Mouse (Mus musculus) heart, adult 2 months (tissue): Measurements from ENCODE around the gene Stpg1. TPM values are rescaled to one million over a fixed set of nuclear protein-coding genes. Genes with fewer than 3 reads are reported as not detected.
A peak's percentile ranks its signal among the peaks of the same experiment; 100 is the strongest.

ENCODE experiments used
- DNase-seq, 2 experiments: peaks; one replicate each; pipeline ENCODE4 v3.0.0; 2021
- H3K27ac ChIP-seq: fragments of 200-600 bp; 2 replicates; pipeline ENCODE4 v1.8.1; 2022
- H3K27me3 ChIP-seq: fragments of 200-500 bp; 2 replicates; pipeline ENCODE4 v1.6.1; 2012; ENCODE audit warnings: mild to moderate bottlenecking, low read length, inconsistent platforms, mixed read lengths; ENCODE audit not compliant: control insufficient read depth, insufficient read depth
- H3K36me3 ChIP-seq: fragments of 200-500 bp; 2 replicates; pipeline ENCODE4 v1.6.1; 2012; ENCODE audit warnings: low read length, inconsistent platforms; ENCODE audit not compliant: control insufficient read depth, insufficient read depth
- H3K4me1 ChIP-seq: fragments of 200-500 bp; 2 replicates; pipeline ENCODE4 v1.6.1; 2011; ENCODE audit warnings: low read length; ENCODE audit not compliant: control insufficient read depth, insufficient read depth
- H3K4me3 ChIP-seq: fragments of 200-600 bp; 2 replicates; pipeline ENCODE4 v1.8.1; 2022
- H3K79me2 ChIP-seq: fragments of 200-500 bp; replicated peaks from 2 replicates; pipeline ENCODE4 v1.6.1; 2012; ENCODE audit warnings: mild to moderate bottlenecking, inconsistent platforms, low read length, moderate library complexity, mixed read lengths; ENCODE audit not compliant: control insufficient read depth, insufficient read depth
- H3K9ac ChIP-seq: fragments of 200-500 bp; 2 replicates; pipeline ENCODE4 v1.6.1; 2012; ENCODE audit warnings: low read depth, mild to moderate bottlenecking, control low read depth, inconsistent platforms, low read length, mixed read lengths
- CTCF ChIP-seq: fragments of 200-600 bp; IDR thresholded peaks from 2 replicates; pipeline ENCODE4 v1.8.1; 2022; ENCODE audit warnings: antibody characterized with exemption, mild to moderate bottlenecking, moderate library complexity
- EP300 ChIP-seq: fragments of 200-500 bp; IDR thresholded peaks from 2 replicates; pipeline ENCODE4 v1.6.1; 2011; ENCODE audit warnings: low read depth, low read length, control low read depth; ENCODE audit not compliant: insufficient read depth
- POLR2A ChIP-seq: fragments of 200-500 bp; IDR thresholded peaks from 2 replicates; pipeline ENCODE4 v1.6.1; 2011; ENCODE audit warnings: mild to moderate bottlenecking, low read depth, low read length, control low read depth; ENCODE audit not compliant: insufficient read depth
- WGBS: fragments of 180-500 bp; shearing (Covaris S2); methylation state at CpG from one replicate; pipeline ENCODE4 v1.1.7; 2018; 5-methylcytosine and 5-hydroxymethylcytosine counted together
- intact Hi-C: fragments of 180-260 bp; cut with DNase I; formaldehyde crosslinking; loops from one replicate; pipeline ENCODE4 v1.15.1; 2025
- polyA plus RNA-seq: library from polyadenylated mRNA; depleted of rRNA; stranded (reverse); fragments of >200 nt; gene quantifications from 2 replicates; pipeline ENCODE4 v1.2.3, GENCODE M21; 2012
- total RNA-seq, 2 experiments: library from RNA; stranded (reverse); gene quantifications; 2 replicates each; pipeline ENCODE4 v1.2.3; 2021

Gene Stpg1
- total and polyA plus RNA-seq, 3 experiments = 0.25 TPM; not detected in 2

DNA sequence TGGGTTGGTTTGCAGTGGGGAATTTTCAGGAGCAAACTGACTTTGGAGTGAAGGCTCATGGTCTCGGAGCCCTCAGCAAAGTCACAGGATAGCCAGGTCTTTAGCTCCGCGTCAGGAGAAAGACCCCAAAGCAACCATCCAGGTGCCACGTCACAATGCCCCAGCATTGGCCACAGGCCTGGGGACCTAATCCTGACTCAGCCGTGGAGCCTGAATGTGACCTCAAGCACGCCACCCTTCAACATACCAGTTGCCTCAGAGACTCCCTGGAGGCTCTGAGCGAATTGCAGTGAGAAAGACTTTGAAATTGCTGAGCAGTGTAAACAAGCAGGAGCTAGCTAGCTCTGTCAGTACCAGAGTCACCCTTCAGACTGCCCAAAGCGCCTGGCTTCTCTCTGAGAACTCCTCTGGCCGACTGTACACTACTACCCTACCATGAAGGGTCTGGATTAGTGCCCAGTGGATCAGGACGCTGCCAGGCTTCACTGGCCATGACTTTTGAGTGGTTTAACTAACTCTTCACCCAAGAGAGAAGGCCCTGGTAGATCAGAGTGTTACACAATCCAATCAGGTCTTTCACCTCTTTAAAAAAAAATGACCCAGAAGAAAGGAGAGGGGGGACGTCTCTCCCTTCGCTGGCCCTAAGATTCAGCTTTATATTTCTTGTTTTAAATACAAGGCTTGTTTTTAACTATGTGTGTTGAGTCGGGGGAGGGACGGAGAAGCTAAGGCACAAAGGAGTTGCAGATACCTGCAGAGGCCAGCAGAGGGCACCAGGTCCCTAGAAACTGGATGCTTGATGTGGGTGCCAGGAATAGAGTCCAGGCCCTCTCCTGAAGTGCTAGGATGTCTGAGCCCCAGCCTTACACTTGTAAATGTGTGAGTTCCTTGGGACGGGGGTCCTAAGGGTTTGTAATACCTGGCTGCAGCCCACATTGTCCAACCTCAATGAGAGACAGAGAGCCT lies 22.0 kb downstream of the Stpg1 start:
- no peak for TF ChIP-seq POLR2A
- TF ChIP-seq CTCF = peak; percentile 82
- peak; percentile 87 for TF ChIP-seq EP300
- DNase-seq = peak; percentile 49 to 72
- H3K27ac ChIP-seq = no peak overlapping the region
- H3K36me3 ChIP-seq = no peaks in the 10 kb centered on the region
- H3K27me3 ChIP-seq = no peaks in the 10 kb centered on the region; the same call in 1 of the 2 replicates
- 57% methylated on average over 15 of the region's 15 CpGs for WGBS
- no peaks in the 10 kb centered on the region for H3K79me2 ChIP-seq
- H3K9ac ChIP-seq = no peak overlapping the region
- H3K4me1 ChIP-seq = no peaks in the 10 kb centered on the region
- intact Hi-C loops = loop anchor here (1.0 to 5.0 kb wide), 3 partner anchors 56 to 151 kb away; partner anchors contain the start of gene Grhl3
- H3K4me3 ChIP-seq = no peak overlapping the region

- Histone ChIP-seq H3K27me3 (no peaks in the 10 kb centered on the region; the same call in 1 of the 2 replicates), H3K79me2 (no peaks in the 10 kb centered on the region), H3K27ac (no peak overlapping the region), H3K4me1 (no peaks in the 10 kb centered on the region), H3K36me3 (no peaks in the 10 kb centered on the region), H3K4me3 (no peak overlapping the region), H3K9ac (no peak overlapping the region)
- WGBS = 75% methylated on average over 12 of the region's 12 CpGs
- intact Hi-C loops = loop anchor here (5.0 kb wide), 2 partner anchors 54 to 74 kb away; partner anchors contain the start of gene Grhl3
- DNase-seq = no peak
- TF ChIP-seq POLR2A = no peak
- TF ChIP-seq EP300 = no peak
- no peak for TF ChIP-seq CTCF
Observed at GRCm38 (mm10) chr4:135518135-135518534, 23.5 kb downstream of the Stpg1 start.

- H3K4me3 ChIP-seq = no peak overlapping the region
- H3K36me3 ChIP-seq = no peaks in the 10 kb centered on the region
- no peaks in the 10 kb centered on the region; the same call in 1 of the 2 replicates for H3K27me3 ChIP-seq
- intact Hi-C loops = no loop called here
- no peak overlapping the region for H3K9ac ChIP-seq
- DNase-seq = no peak
- H3K4me1 ChIP-seq = no peaks in the 10 kb centered on the region
- H3K27ac ChIP-seq = no peak overlapping the region
- TF ChIP-seq POLR2A = no peak
- no peak for TF ChIP-seq CTCF
- no peak for TF ChIP-seq EP300
- no peaks in the 10 kb centered on the region for H3K79me2 ChIP-seq
- WGBS = 71% methylated on average over 9 of the region's 9 CpGs
Observed at GRCm38 (mm10) chr4:135520421-135520820, 25.8 kb downstream of the Stpg1 start.

DNA sequence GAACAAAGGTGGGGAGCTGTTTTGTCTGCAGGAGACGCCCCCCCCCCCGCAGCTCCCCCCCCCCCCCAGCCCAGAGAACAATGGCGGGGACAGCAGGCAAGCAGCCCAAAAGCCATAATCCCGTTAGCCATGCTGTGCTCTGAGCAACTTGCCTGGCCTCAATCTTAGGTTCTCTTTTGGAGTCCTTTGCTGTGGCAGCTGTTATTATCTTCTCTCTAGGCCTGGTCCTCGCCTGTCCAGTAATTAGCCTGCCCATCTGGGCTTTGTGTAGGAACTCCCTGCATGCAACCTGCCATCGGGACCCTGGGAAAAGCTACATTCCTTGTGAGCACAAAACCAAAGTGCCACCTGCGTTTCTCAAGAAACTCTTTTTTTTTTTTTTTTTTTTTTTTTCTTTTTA lies 29.3 kb downstream of the Stpg1 start:
- intact Hi-C loops = no loop called here
- H3K9ac ChIP-seq = no peak overlapping the region
- no peaks in the 10 kb centered on the region for H3K27me3 ChIP-seq
- no peak overlapping the region for H3K4me3 ChIP-seq
- no peak for TF ChIP-seq POLR2A
- TF ChIP-seq CTCF = no peak
- DNase-seq = no peak
- H3K27ac ChIP-seq = no peak overlapping the region
- H3K79me2 ChIP-seq = no peaks in the 10 kb centered on the region
- H3K4me1 ChIP-seq = no peaks in the 10 kb centered on the region
- 47% methylated on average over 5 of the region's 7 CpGs for WGBS
- H3K36me3 ChIP-seq = no peaks in the 10 kb centered on the region

DNA sequence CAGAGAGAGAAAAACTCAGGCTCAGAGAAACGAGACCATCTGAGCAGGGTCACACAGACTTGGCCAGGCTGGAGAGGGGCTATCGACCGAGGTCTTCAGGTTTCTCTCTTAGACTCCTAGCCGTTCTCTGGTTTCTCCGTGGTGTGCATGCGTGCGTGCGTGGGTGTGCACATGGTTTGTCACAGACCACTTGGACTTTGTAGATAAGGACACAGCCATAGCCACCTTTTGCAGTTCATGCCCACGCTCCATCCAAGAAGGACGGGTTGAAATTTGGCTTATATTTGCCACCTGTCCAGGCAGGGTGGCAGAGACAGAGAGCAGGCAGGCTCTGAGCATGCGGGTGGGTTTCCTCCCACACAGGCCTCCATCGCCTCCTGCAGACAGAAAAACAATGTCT lies 30.5 kb downstream of the Stpg1 start:
- WGBS = 65% methylated on average over 12 of the region's 12 CpGs
- DNase-seq = no peak

More for the DNA sequence above, 30.5 kb downstream of the Stpg1 start:
- Histone ChIP-seq H3K27me3 (no peaks in the 10 kb centered on the region), H3K4me1 (no peaks in the 10 kb centered on the region), H3K79me2 (no peaks in the 10 kb centered on the region), H3K9ac (no peak overlapping the region), H3K36me3 (no peaks in the 10 kb centered on the region), H3K4me3 (no peak overlapping the region), H3K27ac (no peak overlapping the region)
- no peak for TF ChIP-seq CTCF
- no peak for TF ChIP-seq EP300
- no peak for TF ChIP-seq POLR2A
- intact Hi-C loops = no loop called here
